Mouse (Mus musculus): ENCODE measurements around the gene 1700037H04Rik. TPM values are rescaled to one million over a fixed set of nuclear protein-coding genes. Genes with fewer than 3 reads are reported as not detected.

Gene 1700037H04Rik
- polyA plus RNA-seq (2015; fragmentation: Nextera tagmentation; extraction: Ambion mirVana): 84.8 and 91.5 TPM in 2 replicates

- peak within 1 kb of the TSS; percentile 81 for H3K9ac ChIP-seq (ENCODE audit: low read depth, low read length)
- ATAC-seq (replicated peaks; ENCODE audit: low FRiP score, low read depth) (peak; percentile 97), DNase-seq (ENCODE audit: low spot score) (peak; percentile 100)
- TF ChIP-seq CTCF (IDR thresholded peaks at IDR 0.05; ENCODE audit: low read depth): no peak
- no peaks in the 10 kb centered on the region for H3K36me3 ChIP-seq (ENCODE audit: insufficient read depth, low read length)
- WGBS: under 1% methylated on average over 54 of the region's 54 CpGs
- H3K4me3 ChIP-seq (replicated peaks; ENCODE audit: low read depth, low read length): peak within 1 kb of the TSS; percentile 66
- no peaks in the 10 kb centered on the region for H3K9me3 ChIP-seq (replicated peaks; ENCODE audit: low read length)
- H3K27me3 ChIP-seq (ENCODE audit: insufficient read depth, low read length): no peaks in the 10 kb centered on the region
- H3K4me2 ChIP-seq (ENCODE audit: low read length): peak within 1 kb of the TSS; percentile 82
- H3K4me1 ChIP-seq (replicated peaks; ENCODE audit: insufficient read depth, low read length): no peaks in the 10 kb centered on the region
- H3K27ac ChIP-seq: peak within 1 kb of the TSS; percentile 85
These were observed at the start of gene 1700037H04Rik for GRCm38 (mm10) chr2:131159938-131160581. TSS of gene 1700037H04Rik (minus strand) at chr2:131160081.

GRCm38 (mm10) chr2:131209125-131209795, 49.4 kb upstream of the 1700037H04Rik start:
- H3K4me3 ChIP-seq (replicated peaks; ENCODE audit: low read depth, low read length): no peak overlapping the region
- H3K9ac ChIP-seq (ENCODE audit: low read depth, low read length): no peak overlapping the region
- no peak for TF ChIP-seq CTCF (IDR thresholded peaks at IDR 0.05; ENCODE audit: low read depth)
- no peak for ATAC-seq (replicated peaks; ENCODE audit: low FRiP score, low read depth)
- H3K27ac ChIP-seq: peak overlapping the region; percentile 92
- 0 out of 2 replicates have a peak, but pooled peaks cover 8% of the 10 kb centered on the region for H3K36me3 ChIP-seq (ENCODE audit: insufficient read depth, low read length)
- no peak for DNase-seq (ENCODE audit: low spot score)
- peaks cover 16% of the 10 kb centered on the region; the same call in 1 of the 2 replicates for H3K4me1 ChIP-seq (replicated peaks; ENCODE audit: insufficient read depth, low read length)
- no peaks in the 10 kb centered on the region for H3K9me3 ChIP-seq (replicated peaks; ENCODE audit: low read length)
- WGBS: 75% methylated on average over 4 of the region's 4 CpGs
- H3K4me2 ChIP-seq (ENCODE audit: low read length): peak overlapping the region; percentile 65; the same call in 1 of the 2 replicates
- H3K27me3 ChIP-seq (ENCODE audit: insufficient read depth, low read length): no peaks in the 10 kb centered on the region

GRCm38 (mm10) chr2:131208356-131208755, 48.5 kb upstream of the 1700037H04Rik start:
- 0 out of 2 replicates have a peak, but pooled peaks cover 8% of the 10 kb centered on the region for H3K36me3 ChIP-seq (ENCODE audit: insufficient read depth, low read length)
- H3K4me2 ChIP-seq (ENCODE audit: low read length): no peak overlapping the region
- ATAC-seq (replicated peaks; ENCODE audit: low FRiP score, low read depth) (no peak), DNase-seq (ENCODE audit: low spot score) (no peak)
- WGBS: 88% methylated on average over 2 of the region's 2 CpGs
- H3K27me3 ChIP-seq (ENCODE audit: insufficient read depth, low read length): no peaks in the 10 kb centered on the region
- TF ChIP-seq CTCF (IDR thresholded peaks at IDR 0.05; ENCODE audit: low read depth): no peak
- no peaks in the 10 kb centered on the region for H3K9me3 ChIP-seq (replicated peaks; ENCODE audit: low read length)
- H3K27ac ChIP-seq: no peak overlapping the region
- no peak overlapping the region for H3K4me3 ChIP-seq (replicated peaks; ENCODE audit: low read depth, low read length)
- H3K4me1 ChIP-seq (replicated peaks; ENCODE audit: insufficient read depth, low read length): peaks cover 16% of the 10 kb centered on the region; the same call in 1 of the 2 replicates
- H3K9ac ChIP-seq (ENCODE audit: low read depth, low read length): no peak overlapping the region

GRCm38 (mm10) chr2:131206778-131207177, 46.9 kb upstream of the 1700037H04Rik start, which contains the start of gene Ap5s1:
TSS of gene Ap5s1 (plus strand) at chr2:131207078.
- Histone ChIP-seq H3K4me2 (ENCODE audit: low read length) (no peak within 1 kb of the TSS), H3K9me3 (replicated peaks; ENCODE audit: low read length) (no peaks in the 10 kb centered on the region), H3K36me3 (ENCODE audit: insufficient read depth, low read length) (no peaks in the 10 kb centered on the region), H3K27me3 (ENCODE audit: insufficient read depth, low read length) (no peaks in the 10 kb centered on the region), H3K27ac (no peak within 1 kb of the TSS), H3K9ac (ENCODE audit: low read depth, low read length) (no peak within 1 kb of the TSS), H3K4me1 (replicated peaks; ENCODE audit: insufficient read depth, low read length) (peaks cover 16% of the 10 kb centered on the region; the same call in 1 of the 2 replicates), H3K4me3 (replicated peaks; ENCODE audit: low read depth, low read length) (no peak within 1 kb of the TSS)
- WGBS: 67% methylated on average over 4 of the region's 4 CpGs
- ATAC-seq (replicated peaks; ENCODE audit: low FRiP score, low read depth): no peak
- no peak for DNase-seq (ENCODE audit: low spot score)
- TF ChIP-seq CTCF (IDR thresholded peaks at IDR 0.05; ENCODE audit: low read depth): no peak

- Histone ChIP-seq H3K9me3 (replicated peaks; ENCODE audit: low read length) (no peaks in the 10 kb centered on the region), H3K4me3 (replicated peaks; ENCODE audit: low read depth, low read length) (no peak overlapping the region), H3K4me1 (replicated peaks; ENCODE audit: insufficient read depth, low read length) (peaks cover 12% of the 10 kb centered on the region; the same call in 1 of the 2 replicates), H3K36me3 (ENCODE audit: insufficient read depth, low read length) (no peaks in the 10 kb centered on the region), H3K27me3 (ENCODE audit: insufficient read depth, low read length) (no peaks in the 10 kb centered on the region), H3K9ac (ENCODE audit: low read depth, low read length) (no peak overlapping the region), H3K4me2 (ENCODE audit: low read length) (no peak overlapping the region), H3K27ac (0 out of 2 replicates have a peak overlapping the region, but pooled peaks have one; percentile 89)
- ATAC-seq (replicated peaks; ENCODE audit: low FRiP score, low read depth) (no peak), DNase-seq (ENCODE audit: low spot score) (no peak)
- no peak for TF ChIP-seq CTCF (IDR thresholded peaks at IDR 0.05; ENCODE audit: low read depth)
- 81% methylated on average over 8 of the region's 8 CpGs for WGBS
These were observed 45.8 kb upstream of the 1700037H04Rik start for GRCm38 (mm10) chr2:131205521-131206182.

GRCm38 (mm10) chr2:131204410-131204981, 44.6 kb upstream of the 1700037H04Rik start:
- 25% methylated on average over 7 of the region's 7 CpGs for WGBS
- no peaks in the 10 kb centered on the region for H3K36me3 ChIP-seq (ENCODE audit: insufficient read depth, low read length)
- H3K9ac ChIP-seq (ENCODE audit: low read depth, low read length): peak overlapping the region; percentile 24; the same call in 1 of the 2 replicates
- no peaks in the 10 kb centered on the region for H3K27me3 ChIP-seq (ENCODE audit: insufficient read depth, low read length)
- no peak overlapping the region for H3K4me3 ChIP-seq (replicated peaks; ENCODE audit: low read depth, low read length)
- peak overlapping the region; percentile 89 for H3K27ac ChIP-seq
- ATAC-seq (replicated peaks; ENCODE audit: low FRiP score, low read depth): peak; percentile 86
- DNase-seq (ENCODE audit: low spot score): peak; percentile 90
- peaks cover 10% of the 10 kb centered on the region; the same call in 1 of the 2 replicates for H3K4me1 ChIP-seq (replicated peaks; ENCODE audit: insufficient read depth, low read length)
- no peak for TF ChIP-seq CTCF (IDR thresholded peaks at IDR 0.05; ENCODE audit: low read depth)
- no peaks in the 10 kb centered on the region for H3K9me3 ChIP-seq (replicated peaks; ENCODE audit: low read length)
- no peak overlapping the region for H3K4me2 ChIP-seq (ENCODE audit: low read length)
